Mouse (Mus musculus) megakaryocyte progenitor cell, adult 5-6 weeks (primary cell): ENCODE data around the gene Rmdn2. TPM values are rescaled to one million over a fixed set of nuclear protein-coding genes. Genes with fewer than 3 reads are reported as not detected.
A peak's percentile ranks its signal among the peaks of the same experiment; 100 is the strongest.

Experiments used
- ATAC-seq: replicated peaks from 2 replicates; pipeline ENCODE4 v1.8.0; 2016; ENCODE audit warnings: mild to moderate bottlenecking, moderate TSS enrichment, inconsistent platforms; ENCODE audit not compliant: poor library complexity
- total RNA-seq, 2 experiments: library from RNA; stranded (forward) in 1 of 2; stranded (reverse) in 1 of 2; fragments of 157-497, 149-512 nt in 1 of 2; fragments of 200-1000 nt in 1 of 2; gene quantifications; 2 replicates each; pipeline versions ENCODE4 v1.2.3 to v1.2.4; 2015 to 2017

Rmdn2 gene
- total RNA-seq, 2 experiments from 2014 or later = 2.2 to 8.5 TPM

DNA sequence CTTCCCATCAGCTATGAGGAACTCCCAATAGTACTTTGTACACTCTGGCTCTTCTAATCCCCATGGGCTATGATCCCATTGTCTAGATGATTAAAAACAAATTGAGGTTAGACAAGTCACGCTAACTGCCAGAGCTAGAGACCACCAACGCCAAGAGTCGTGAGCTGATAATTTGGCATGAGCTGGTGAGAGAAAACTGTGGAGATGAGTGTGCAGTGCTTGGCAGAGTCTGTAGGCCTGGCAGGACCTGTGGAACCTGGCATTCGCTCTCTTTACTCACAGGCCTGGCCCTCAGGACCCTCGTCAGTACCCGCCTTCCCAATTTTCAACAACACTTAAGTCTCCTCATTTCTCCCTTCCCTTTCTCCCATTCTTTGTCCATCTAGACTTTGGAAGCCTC lies 83.9 kb downstream of the Rmdn2 start:
- no peak for ATAC-seq

DNA sequence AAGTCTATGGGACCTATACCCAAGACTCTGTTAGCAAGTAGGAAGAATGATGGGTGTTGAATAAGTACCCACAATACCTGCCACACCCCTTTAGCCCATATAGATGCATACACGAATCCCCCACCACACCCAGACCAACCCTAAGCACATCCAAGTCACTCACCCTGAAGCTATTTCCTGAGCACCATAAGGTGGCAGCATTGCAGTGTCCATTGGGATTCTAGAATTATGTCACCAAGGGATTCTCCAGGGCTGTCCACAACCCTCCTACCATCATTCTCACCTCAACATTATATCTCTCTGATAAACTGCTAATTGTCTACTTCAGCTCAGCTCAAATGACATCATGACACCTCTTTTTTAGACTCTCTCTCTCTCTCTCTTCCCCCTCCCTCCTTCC lies 87.5 kb downstream of the Rmdn2 start:
- peak; percentile 39; the same call in 1 of the 2 replicates for ATAC-seq

DNA sequence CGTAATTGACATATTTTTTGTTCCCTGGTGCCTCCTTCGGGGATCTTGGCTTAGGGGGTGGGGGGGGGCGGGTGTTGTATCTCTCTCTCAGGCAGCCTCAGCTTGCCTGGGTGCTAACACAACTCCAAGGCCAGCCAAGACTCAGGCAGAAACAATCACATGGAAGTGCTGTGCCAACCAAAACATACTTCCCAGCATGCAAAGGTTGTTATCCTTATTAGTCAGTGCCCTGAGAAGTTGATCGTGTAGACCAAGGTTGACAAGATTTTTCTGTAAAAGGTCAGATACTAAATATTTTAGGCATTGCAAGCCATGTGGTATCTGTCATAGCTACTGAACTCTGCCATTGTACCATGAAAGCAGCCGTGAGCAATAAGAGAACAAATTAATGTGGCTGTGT lies 89.2 kb downstream of the Rmdn2 start:
- no peak for ATAC-seq

DNA sequence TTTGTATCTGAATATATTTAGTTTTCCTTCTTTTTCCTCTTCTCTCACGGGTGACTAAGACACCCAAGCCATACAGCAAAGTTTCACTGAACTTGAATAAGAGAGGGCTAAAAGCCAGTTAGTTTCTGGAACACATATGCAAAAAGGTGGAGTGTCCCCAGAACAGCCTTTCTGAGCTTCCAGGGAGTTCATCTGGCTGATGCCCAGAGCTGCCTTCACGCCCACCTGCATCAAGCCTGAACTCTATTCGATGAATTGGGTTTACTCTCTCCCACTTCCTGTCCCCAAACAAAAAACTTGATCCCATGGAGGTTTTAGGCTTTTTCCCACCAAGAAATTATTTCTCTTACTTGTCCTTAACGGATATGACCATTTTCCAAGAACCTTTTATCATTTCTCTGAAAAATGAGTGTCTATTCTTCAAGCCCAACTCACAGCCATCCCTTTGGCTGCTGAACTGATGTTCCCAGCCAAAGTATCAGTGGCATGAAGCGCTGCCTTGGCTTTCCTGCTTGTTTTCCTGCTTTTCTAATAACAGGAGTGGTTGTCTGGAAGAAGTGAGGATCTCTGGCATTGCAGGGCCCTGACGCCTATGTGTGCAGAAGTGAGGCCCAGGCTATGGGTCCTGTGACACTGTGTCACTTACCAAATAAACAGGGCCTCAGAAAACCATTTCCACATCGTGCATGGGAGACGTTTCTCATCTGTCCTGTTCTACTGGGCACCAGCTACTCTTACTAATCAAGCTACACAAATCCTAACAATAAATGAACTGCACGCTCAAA lies 94.2 kb downstream of the Rmdn2 start:
- no peak for ATAC-seq

DNA sequence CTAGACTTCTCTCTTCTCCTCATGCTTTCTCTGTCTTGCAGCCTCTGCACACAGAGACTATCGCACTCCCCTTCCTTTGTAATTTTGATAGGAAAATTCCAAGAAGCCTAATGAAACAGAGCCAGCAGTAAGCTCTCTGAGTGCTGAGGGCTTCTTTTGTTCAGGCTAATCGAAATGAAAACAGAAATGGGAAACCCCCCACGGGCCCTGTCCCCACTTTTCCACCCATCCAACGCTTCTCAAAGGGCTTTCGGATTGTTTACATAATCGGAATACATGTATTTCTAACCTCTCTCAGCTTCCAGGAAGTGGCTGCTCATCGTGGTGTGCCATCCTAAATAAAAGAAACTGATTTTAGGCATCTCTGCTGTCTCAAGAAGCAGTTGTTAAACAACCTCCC lies 96.5 kb downstream of the Rmdn2 start:
- ATAC-seq = no peak

DNA sequence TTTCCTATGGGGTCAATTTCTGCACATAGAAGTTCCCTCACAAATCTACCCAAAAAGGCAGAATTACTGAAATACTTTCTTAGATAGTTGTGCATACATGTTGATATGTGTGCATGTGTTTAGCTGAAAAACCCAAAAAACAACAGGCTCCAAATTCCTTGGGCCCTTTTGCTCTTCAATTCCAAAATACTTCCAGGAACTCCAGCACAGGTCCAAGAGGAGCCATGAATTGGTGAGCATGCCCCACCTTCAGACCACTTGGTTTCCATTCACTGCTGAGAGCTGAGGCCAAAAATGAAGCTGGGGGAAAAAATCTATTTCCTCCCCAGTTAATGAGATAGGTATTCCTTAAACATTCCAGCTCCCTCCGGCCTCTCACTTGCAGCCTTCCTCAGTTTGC lies 98.1 kb downstream of the Rmdn2 start:
- ATAC-seq = no peak

DNA sequence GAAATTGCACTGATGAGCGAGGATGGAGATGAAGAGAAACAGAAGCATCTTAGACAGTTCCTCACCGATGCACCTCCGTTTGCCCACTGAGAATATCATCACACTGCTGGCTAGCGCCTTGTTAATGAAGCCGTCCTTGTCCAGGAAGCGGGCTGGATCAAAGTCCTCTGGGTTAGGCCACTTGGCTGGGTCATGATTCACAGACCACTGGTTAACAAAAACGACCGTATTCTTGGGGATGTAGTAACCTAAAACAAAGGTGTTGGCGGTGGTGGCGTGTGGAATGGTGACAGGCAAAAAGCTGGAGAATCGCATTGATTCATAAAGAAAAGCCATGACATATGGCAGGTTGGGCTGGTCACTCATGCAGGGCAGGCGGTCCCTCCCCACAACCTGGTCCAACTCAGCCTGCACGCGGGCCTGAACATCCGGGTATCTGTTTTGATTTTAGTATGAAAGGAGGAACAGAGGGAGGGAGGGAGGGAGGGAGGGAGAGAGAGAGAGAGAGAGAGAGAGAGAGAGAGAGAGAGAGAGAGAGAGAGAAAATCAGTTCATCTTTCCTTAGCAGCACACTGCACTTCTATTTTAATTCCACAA lies 98.7 kb downstream of the Rmdn2 start:
- ATAC-seq = no peak

DNA sequence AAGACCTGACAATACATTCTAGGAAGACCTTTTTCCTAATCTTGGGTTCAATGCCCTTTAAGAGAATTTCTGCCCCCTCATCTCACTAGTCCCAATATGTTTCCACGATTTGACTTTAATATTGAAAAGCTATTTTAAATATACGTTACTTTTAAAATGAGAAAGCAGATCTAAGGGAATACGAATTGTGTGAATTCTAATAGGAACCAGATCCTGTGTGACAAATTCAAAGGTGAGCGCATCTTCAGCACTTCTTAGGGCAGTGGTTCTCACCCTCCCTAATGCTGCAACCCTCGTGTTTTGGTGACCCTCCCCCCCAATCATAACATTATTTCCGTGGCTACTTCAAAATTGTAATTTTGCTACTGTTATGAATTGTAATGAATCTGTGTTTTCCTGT lies 100.3 kb downstream of the Rmdn2 start:
- ATAC-seq = no peak

DNA sequence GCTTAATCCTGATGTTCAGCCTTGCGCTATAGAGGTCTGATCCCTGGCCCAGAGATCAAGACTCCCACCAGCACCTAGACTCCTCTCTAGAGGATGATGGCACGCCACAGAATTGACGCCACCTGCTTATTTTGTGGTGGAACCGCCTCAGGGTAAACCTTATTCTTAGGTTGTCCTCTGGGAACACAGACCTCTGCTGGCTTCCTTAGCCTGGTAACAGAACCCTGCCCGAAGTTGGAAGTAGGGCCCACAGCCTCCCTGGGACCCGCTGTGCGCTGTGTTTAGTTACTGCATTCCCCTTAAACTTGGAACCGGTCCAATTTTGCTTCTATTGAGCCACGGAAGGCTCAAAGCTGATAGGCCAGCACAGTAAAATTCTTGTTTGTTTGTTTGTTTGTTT lies 100.9 kb downstream of the Rmdn2 start:
- no peak for ATAC-seq

DNA sequence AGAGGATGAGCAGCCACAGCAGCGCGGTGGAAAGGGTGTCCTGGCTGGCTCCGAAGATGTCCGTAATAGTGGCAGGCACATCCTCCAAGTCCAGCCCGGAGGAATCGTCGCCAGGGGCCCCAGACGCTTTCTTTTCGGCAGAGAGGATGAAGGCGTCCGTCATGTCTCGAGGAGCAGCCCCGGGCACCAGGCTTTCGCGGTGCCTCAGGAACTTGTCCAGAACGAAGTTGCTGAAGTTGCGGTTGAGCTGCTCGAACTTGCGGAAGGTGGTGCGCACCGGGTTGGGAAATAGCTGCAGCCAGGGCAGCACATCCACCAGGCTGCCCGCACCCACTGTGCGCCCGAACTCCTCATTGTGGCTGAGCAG lies 101.6 kb downstream of the Rmdn2 start:
- ATAC-seq = peak; percentile 45

DNA sequence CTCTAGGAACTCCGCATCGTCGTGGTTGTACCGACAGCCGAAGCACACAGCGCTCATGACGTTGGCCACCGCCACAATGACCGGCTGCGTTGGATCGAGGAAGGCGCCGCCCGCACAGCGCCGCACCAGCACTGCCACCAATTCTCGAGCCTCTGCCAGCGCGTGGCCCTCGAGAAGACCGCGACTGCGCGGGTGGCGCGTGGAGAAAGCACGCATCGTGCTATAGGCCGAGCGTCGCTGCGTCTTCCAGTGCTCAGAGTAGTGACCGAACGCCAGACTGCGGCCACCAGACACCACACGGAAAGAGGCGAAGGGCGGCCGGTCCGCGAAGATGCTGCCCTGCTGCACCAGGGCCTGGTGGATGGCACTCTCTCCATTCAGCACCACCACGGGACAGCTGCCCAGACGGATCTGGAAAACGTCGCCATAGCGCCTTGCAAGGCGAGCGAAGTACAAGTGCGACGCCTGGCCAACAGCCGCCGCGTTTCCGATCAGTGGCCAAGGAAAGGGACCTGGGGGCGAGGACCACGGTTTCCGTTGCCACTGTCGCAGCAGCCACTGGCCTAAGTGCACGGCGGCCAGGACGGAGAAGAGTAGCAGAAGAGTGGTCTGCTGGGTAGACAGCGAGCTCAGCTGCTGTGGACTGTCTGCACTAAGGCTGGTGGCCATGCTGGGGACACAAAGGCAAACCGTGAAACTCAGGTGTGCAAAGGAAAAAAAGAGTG lies 102.1 kb downstream of the Rmdn2 start:
- ATAC-seq = 0 out of 2 replicates have a peak, but pooled peaks have one; percentile 5

DNA sequence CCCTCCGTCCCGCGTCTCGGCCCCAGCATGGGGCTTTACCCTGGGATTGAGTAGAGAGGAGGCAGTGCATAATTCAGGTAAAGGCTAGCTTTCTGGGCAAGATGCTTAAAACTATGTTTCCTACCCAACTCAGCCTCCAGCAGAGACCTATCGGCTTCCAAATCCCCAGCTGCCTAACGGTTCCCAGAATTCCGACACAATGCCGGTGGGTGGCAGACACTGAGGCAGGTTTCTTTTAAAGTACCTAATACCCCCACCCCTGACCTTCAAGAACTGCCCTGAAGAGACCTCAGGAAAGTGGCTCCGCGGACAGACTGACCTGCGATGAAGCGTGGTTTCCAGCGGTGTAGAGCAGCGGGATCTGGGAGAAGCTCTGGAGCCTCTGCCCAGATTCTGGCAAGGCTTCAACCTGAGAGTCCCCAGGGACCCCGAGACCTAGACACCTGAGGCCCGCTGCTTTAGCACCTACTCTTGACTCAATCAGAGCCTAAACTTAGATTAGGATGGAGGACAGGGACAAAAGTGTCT lies 102.8 kb downstream of the Rmdn2 start:
- ATAC-seq = no peak

DNA sequence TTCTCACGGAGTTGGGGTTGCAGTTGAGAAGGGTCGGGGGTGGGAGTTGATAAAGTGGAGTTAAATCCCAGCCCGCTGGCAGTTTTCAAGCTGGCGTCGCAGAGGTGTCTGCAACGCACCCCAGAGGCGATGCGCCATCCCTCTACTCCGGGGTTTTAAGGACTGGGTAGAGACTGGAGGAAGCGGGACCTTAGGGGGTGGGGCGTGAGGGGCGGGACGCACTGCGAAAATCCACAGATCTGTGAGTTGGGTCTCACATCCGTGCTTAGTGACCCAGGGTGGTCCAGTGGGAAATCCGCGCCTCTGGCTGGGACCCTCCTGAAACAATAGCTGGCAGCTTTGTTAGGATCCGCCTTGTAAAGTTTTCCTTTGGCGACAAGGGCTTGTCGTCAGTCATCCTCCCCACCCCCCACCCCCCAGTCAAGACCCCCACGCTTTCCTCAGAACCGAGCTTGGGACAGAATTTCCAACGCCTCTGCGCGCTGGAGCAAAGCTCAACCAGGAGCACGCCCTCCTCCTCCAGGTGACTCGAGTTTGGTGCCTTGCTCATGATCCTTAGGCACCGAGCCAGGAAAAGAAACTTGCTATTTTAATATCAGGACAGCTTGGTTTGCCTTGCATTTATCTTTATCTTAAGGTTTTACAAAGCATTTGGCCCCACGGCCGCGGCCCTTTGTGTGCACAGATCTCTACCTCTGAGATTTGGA lies 103.4 kb downstream of the Rmdn2 start, which contains the start of gene Cyp1b1:
Gene Cyp1b1 (minus strand): TSS at position 131 of the 707 bp plus-strand sequence.
- no peak for ATAC-seq

DNA sequence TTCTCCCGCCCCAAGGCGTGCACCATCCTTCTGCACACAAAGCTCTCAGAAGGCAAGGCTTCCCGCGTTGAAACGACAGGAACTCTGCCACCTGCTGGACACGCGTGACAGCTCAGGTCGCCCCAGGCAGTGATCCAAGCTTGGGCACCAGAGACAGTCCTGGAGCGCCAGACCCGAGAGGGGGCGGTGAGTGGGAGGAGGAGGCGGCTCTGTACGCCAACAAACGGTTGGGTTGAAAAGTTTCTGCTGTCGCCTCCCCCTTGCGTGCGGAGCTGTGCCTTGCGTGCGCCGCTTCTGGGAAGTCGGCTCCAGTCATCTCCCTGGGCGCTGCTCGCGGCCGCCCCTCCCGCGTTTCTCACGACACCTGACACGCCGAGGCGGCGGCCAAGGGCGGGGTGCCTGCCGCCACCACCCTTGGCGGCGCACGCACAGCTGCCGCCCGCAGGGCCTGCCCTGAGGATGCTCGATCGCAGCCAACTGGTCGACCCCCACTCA lies 104.0 kb downstream of the Rmdn2 start:
- peak; percentile 88 for ATAC-seq

DNA sequence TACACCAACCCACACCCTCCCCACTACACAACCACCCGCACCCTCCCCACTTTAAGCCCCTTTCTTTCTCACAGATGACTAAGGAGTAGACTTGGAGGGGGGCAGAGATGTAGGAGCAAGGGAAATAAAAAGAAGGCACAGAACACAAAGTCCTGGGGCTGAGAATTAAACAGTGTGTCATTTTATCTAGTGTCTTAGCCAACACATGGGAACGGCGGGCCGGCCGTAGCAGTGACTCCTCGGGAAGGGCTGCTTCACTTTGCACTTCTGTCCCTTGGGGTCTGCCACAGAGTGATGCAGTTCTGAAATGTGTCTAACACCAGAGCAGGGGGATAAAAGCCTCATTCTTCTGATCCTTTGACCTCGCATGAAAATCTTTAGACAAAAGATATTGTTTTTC lies 109.0 kb downstream of the Rmdn2 start:
- ATAC-seq = no peak

DNA sequence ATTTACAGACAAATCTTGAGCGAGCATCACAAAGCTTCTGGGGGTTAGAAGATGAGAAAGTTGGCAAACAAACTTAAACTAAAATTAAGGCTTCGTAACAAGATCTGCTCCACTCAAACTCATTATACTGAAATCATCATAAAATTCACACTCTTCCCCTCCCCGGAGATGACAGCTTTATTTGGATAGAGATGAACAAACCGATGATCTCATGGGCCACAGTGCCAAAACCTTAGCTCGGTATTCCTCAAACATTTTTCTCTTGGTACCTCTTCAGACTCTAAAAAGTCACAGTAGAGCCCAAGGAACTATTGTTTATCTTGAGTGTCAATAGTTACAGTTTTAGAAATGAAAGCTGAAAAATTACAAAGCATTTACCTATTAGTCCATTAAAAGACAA lies 115.0 kb downstream of the Rmdn2 start:
- no peak for ATAC-seq

DNA sequence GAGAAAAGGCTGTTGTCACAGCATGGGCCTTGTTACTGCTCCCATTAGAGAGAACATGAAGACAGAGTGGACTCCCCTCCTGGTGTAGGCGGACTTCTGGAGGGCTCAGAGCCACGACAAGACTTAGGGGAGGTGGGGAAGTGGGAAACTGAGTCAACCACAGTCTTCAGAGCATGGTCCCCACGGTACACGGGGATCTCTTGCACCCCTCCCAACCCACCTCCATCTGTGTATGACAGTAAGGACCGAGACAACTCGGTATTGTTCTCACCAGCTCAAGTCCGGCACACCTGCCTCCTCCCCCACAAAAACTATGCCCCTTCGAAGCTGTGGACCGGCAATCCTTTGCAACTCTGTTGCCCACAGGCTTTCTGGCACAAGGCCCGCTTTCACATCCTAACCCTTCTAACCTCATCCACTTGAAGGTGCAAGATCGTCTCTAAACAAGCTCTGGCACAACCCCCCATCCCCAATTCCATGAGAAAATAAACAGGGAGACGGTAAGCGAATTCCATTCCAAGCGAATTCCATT lies 116.5 kb downstream of the Rmdn2 start:
- ATAC-seq = peak; percentile 11; the same call in 1 of the 2 replicates

DNA sequence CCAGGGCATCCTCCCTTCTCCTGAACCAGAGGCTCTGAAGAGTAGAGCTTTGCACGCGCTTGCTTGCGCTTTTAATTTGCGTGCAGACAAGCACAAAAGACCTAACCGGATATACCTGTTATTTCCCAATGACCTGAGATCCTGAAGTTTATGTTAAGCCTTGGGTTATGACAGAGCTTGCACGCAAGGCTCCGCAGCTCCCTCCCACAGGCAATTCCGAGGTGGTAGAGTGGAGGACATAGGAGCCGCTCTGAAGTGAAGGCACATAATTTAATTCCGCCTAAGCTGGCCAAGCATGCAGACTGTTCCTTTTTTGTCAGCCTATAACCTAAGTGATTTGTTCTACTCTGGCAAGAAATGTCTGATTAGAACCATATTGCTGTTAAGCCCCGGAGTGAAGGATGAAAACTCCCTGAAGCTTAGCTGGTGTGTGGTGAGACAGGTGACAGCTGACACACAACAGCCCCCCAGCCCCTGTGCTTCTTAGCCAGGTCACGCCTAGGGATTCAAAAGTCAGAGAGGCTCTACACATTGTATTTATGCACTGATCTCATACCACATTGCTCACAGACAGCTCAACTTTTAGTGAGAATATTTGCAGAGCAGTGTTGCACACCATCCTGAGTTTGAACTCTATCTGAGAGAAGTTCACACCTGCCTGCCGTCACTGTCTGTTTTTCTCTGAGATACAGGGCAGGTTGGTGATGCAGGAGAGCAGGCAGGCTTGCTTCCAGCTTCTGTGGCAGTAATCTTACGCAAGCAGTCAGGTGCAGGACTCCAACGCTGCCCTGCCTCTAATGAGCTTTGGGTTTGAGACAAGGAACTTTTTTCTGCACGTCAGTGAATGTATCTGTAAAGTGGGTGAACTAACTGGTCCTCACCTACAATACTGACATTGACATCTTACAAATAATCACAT lies 117.2 kb downstream of the Rmdn2 start:
- no peak for ATAC-seq

DNA sequence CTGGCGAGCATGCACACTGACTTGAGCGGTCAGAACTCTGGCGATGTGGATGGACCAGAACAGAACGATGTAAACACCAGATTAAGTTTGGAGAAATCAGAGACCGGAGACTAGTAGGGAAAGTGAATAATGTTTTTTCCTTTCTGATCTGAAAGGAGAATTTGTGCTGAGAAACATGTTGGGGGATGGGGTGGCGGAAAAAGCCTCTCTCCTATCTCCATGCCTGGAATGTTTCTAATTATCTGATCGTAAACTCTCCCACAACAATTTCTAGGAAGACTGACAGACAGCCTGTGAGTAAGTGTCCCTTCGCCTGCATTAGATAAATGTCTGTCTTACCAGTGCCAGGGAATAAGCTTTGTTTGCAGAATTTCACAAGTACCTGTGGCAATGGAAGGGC lies 119.3 kb downstream of the Rmdn2 start:
- no peak for ATAC-seq

DNA sequence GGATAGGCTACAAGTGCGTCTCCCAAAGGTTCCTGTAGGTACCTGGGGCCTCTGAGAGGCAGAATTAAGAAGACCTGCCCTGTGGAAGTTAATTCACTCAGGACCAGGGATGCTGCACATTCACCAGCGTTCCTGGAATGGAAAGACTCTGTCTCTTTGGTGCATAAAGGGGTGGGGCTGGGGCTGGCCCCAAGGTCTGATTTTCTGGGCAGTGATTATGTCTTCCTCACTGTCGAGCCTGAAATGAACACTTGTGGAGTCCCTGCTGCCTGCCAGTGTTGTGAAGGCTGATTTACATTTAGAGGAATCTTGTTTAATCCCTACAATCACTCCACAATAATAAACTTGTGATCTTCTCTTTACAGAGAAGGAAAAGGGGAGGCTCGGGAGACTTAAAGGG lies 121.4 kb downstream of the Rmdn2 start:
- no peak for ATAC-seq
